Mouse (Mus musculus) stomach, postnatal 0 days (tissue): ENCODE data around the gene Cog5. TPM values are rescaled to one million over a fixed set of nuclear protein-coding genes. Genes with fewer than 3 reads are reported as not detected.

ENCODE experiments used
- ATAC-seq: fragments of 200-750 bp; cut with Nextera tagmentation; 2 replicates; pipeline ENCODE4 v1.8.0; 2017; ENCODE audit not compliant: low FRiP score, low TSS enrichment
- DNase-seq: peaks from one replicate; pipeline ENCODE4 v3.0.0-alpha.2; 2016; ENCODE audit warnings: low spot score
- H3K27ac ChIP-seq: fragments of 300-500 bp; sonication (generic); replicated peaks from 2 replicates; pipeline ENCODE4 v1.5.1; 2014; ENCODE audit warnings: mild to moderate bottlenecking, control low read depth
- H3K27me3 ChIP-seq: fragments of 300-500 bp; sonication (generic); 2 replicates; pipeline ENCODE4 v1.6.1; 2014; ENCODE audit warnings: low read length; ENCODE audit not compliant: control insufficient read depth, insufficient read depth
- H3K36me3 ChIP-seq: fragments of 300-500 bp; sonication (generic); 2 replicates; pipeline ENCODE4 v1.6.1; 2014; ENCODE audit warnings: low read length, mixed read lengths; ENCODE audit not compliant: control insufficient read depth, insufficient read depth
- H3K4me1 ChIP-seq: fragments of 300-500 bp; sonication (generic); replicated peaks from 2 replicates; pipeline ENCODE4 v1.6.1; 2014; ENCODE audit warnings: antibody characterized with exemption; ENCODE audit not compliant: control insufficient read depth, insufficient read depth
- H3K4me2 ChIP-seq: fragments of 300-500 bp; sonication (generic); replicated peaks from 2 replicates; pipeline ENCODE4 v1.6.1; 2014; ENCODE audit warnings: low read depth, mild to moderate bottlenecking, control low read depth, moderate library complexity
- H3K4me3 ChIP-seq: fragments of 300-500 bp; sonication (generic); 2 replicates; pipeline ENCODE4 v1.5.1; 2014; ENCODE audit warnings: low read depth, low read length, control low read depth
- H3K9ac ChIP-seq: fragments of 300-500 bp; sonication (generic); 2 replicates; pipeline ENCODE4 v1.6.1; 2014; ENCODE audit warnings: mild to moderate bottlenecking, low read length, control low read depth, mixed read lengths
- H3K9me3 ChIP-seq: fragments of 300-500 bp; sonication (generic); 2 replicates; pipeline ENCODE4 v1.6.1; 2016; ENCODE audit warnings: low read length; ENCODE audit not compliant: control insufficient read depth
- CTCF ChIP-seq: IDR thresholded peaks from 2 replicates; pipeline ENCODE4 v1.5.1; 2016; ENCODE audit warnings: antibody characterized with exemption, low read depth, mild to moderate bottlenecking, moderate library complexity
- EP300 ChIP-seq: optimal IDR thresholded peaks from 2 replicates; pipeline ENCODE3; 2016; ENCODE audit warnings: antibody characterized with exemption
- WGBS: fragments of 180-500 bp; shearing (Covaris S2); extraction: QIAGEN DNeasy Blood & Tissue Kit; methylation state at CpG from one replicate; pipeline ENCODE4 v1.1.7; 2014; 5-methylcytosine and 5-hydroxymethylcytosine counted together
- polyA plus RNA-seq: library from polyadenylated mRNA; unstranded; fragments of >200 nt; fragmentation: Nextera tagmentation; extraction: Ambion mirVana; gene quantifications from 2 replicates; pipeline ENCODE4 v1.2.1, GENCODE M21; 2015

Gene Cog5
- polyA plus RNA-seq, 1 experiment from 2014 or later = 14.4 TPM

- no peaks in the 10 kb centered on the region for H3K4me1 ChIP-seq
- DNase-seq (no peak), ATAC-seq (no peak)
- peak overlapping the region; percentile 51 for H3K9ac ChIP-seq
- H3K4me3 ChIP-seq = peak overlapping the region; percentile 29
- no peaks in the 10 kb centered on the region for H3K27me3 ChIP-seq
- TF ChIP-seq CTCF (no peak; the same call in 1 of the 2 replicates), EP300 (no peak)
- 1% methylated on average over 9 of the region's 9 CpGs for WGBS
- no peaks in the 10 kb centered on the region for H3K9me3 ChIP-seq
- peak overlapping the region; percentile 55 for H3K4me2 ChIP-seq
- no peaks in the 10 kb centered on the region for H3K36me3 ChIP-seq
- H3K27ac ChIP-seq = peak overlapping the region; percentile 89
These were observed 296.0 kb downstream of the Cog5 start for GRCm38 (mm10) chr12:31950659-31951031.

- Histone ChIP-seq H3K27ac (no peak overlapping the region), H3K27me3 (no peaks in the 10 kb centered on the region), H3K4me2 (no peak overlapping the region), H3K9me3 (no peaks in the 10 kb centered on the region), H3K4me3 (no peak overlapping the region), H3K36me3 (no peaks in the 10 kb centered on the region), H3K4me1 (no peaks in the 10 kb centered on the region), H3K9ac (no peak overlapping the region)
- ATAC-seq = no peak
- no peak for DNase-seq
- no peak for TF ChIP-seq EP300
- TF ChIP-seq CTCF = no peak
- 82% methylated on average over 4 of the region's 4 CpGs for WGBS
These were observed 301.2 kb downstream of the Cog5 start for GRCm38 (mm10) chr12:31955843-31956242.

- no peaks in the 10 kb centered on the region for H3K4me1 ChIP-seq
- WGBS = 91% methylated on average over 6 of the region's 6 CpGs
- H3K4me2 ChIP-seq = no peak overlapping the region
- H3K36me3 ChIP-seq = no peaks in the 10 kb centered on the region
- no peak overlapping the region for H3K27ac ChIP-seq
- no peak overlapping the region for H3K9ac ChIP-seq
- DNase-seq = no peak
- no peak for TF ChIP-seq CTCF
- TF ChIP-seq EP300 = no peak
- H3K4me3 ChIP-seq = no peak overlapping the region
- H3K9me3 ChIP-seq = no peaks in the 10 kb centered on the region
- ATAC-seq = no peak
- H3K27me3 ChIP-seq = no peaks in the 10 kb centered on the region
These were observed 309.4 kb downstream of the Cog5 start for GRCm38 (mm10) chr12:31964074-31964473.

GRCm38 (mm10) chr12:31965517-31966212 is 311.0 kb downstream of the Cog5 start:
- no peak overlapping the region for H3K27ac ChIP-seq
- no peaks in the 10 kb centered on the region for H3K4me1 ChIP-seq
- DNase-seq (no peak), ATAC-seq (no peak)
- no peak overlapping the region for H3K4me2 ChIP-seq
- TF ChIP-seq EP300 (no peak), CTCF (no peak)
- H3K36me3 ChIP-seq = no peaks in the 10 kb centered on the region
- H3K4me3 ChIP-seq = no peak overlapping the region
- 90% methylated on average over 12 of the region's 12 CpGs for WGBS
- H3K9me3 ChIP-seq = no peaks in the 10 kb centered on the region
- H3K9ac ChIP-seq = no peak overlapping the region
- no peaks in the 10 kb centered on the region for H3K27me3 ChIP-seq

- 85% methylated on average over 4 of the region's 4 CpGs for WGBS
- no peak for DNase-seq
- Histone ChIP-seq H3K4me3 (no peak overlapping the region), H3K27me3 (no peaks in the 10 kb centered on the region), H3K4me1 (no peaks in the 10 kb centered on the region), H3K9ac (no peak overlapping the region), H3K27ac (no peak overlapping the region), H3K4me2 (no peak overlapping the region), H3K36me3 (no peaks in the 10 kb centered on the region; the same call in 1 of the 2 replicates), H3K9me3 (no peaks in the 10 kb centered on the region)
- no peak for ATAC-seq
- no peak for TF ChIP-seq EP300
- no peak for TF ChIP-seq CTCF
These were observed 311.7 kb downstream of the Cog5 start for GRCm38 (mm10) chr12:31966405-31966804.

GRCm38 (mm10) chr12:31967536-31967935 is 312.9 kb downstream of the Cog5 start:
- WGBS = 3% methylated on average over 2 of the region's 2 CpGs
- DNase-seq (peak; percentile 40), ATAC-seq (no peak)
- Histone ChIP-seq H3K4me1 (no peaks in the 10 kb centered on the region), H3K36me3 (no peaks in the 10 kb centered on the region; the same call in 1 of the 2 replicates), H3K9ac (no peak overlapping the region), H3K4me3 (no peak overlapping the region), H3K9me3 (no peaks in the 10 kb centered on the region), H3K27ac (no peak overlapping the region), H3K27me3 (no peaks in the 10 kb centered on the region), H3K4me2 (no peak overlapping the region)
- TF ChIP-seq EP300 = no peak
- TF ChIP-seq CTCF = peak; percentile 99
